Mouse (Mus musculus) C2C12 (cell line): Measurements from ENCODE around the gene Akr1c6. TPM values are rescaled to one million over a fixed set of nuclear protein-coding genes. Genes with fewer than 3 reads are reported as not detected.
"Not testable (repeated sequence)": the region's sequence is repeated elsewhere in the genome, so short reads cannot be mapped to it uniquely, and the experiment has no call there.

Experiments
- H3K27me3 ChIP-seq: one replicate; pipeline ENCODE4 v1.6.1; 2011; ENCODE audit not compliant: control insufficient read depth, insufficient read depth, insufficient read length
- H3K36me3 ChIP-seq: one replicate; pipeline ENCODE4 v1.6.1; 2011; ENCODE audit not compliant: control insufficient read depth, insufficient read depth
- H3K4me3 ChIP-seq: one replicate; pipeline ENCODE4 v1.5.1; 2011; ENCODE audit warnings: mild to moderate bottlenecking, control low read depth; ENCODE audit not compliant: poor library complexity, insufficient read depth, severe bottlenecking
- H3K79me2 ChIP-seq: one replicate; pipeline ENCODE4 v1.6.1; 2011; ENCODE audit not compliant: control insufficient read depth, insufficient read depth
- H3K79me3 ChIP-seq: one replicate; pipeline ENCODE4 v1.6.1; 2011; ENCODE audit warnings: low read depth, control low read depth
- H3ac ChIP-seq: one replicate; pipeline ENCODE3; 2011; ENCODE audit warnings: low read depth; ENCODE audit not compliant: control insufficient read depth, insufficient read length
- CEBPB ChIP-seq: IDR thresholded peaks from one replicate; pipeline ENCODE4 v1.6.1; 2011; ENCODE audit warnings: low read depth, mild to moderate bottlenecking, control low read depth, moderate library complexity
- CTCF ChIP-seq: IDR thresholded peaks from one replicate; pipeline ENCODE4 v1.5.1; 2011; ENCODE audit not compliant: control insufficient read depth, insufficient read depth, insufficient read length
- FOSL1 ChIP-seq: IDR thresholded peaks from one replicate; pipeline ENCODE4 v1.8.0; 2011; ENCODE audit warnings: mild to moderate bottlenecking, low read length; ENCODE audit not compliant: poor library complexity, insufficient read depth, severe bottlenecking
- MAX ChIP-seq: IDR thresholded peaks from one replicate; pipeline ENCODE4 v1.6.1; 2011; ENCODE audit warnings: mild to moderate bottlenecking, control low read depth
- MYOD1 ChIP-seq: IDR thresholded peaks from one replicate; pipeline ENCODE4 v1.6.1; 2011; ENCODE audit warnings: low read depth; ENCODE audit not compliant: control insufficient read depth, insufficient read length
- MYOG ChIP-seq: IDR thresholded peaks from one replicate; pipeline ENCODE4 v1.6.1; 2011; ENCODE audit not compliant: control insufficient read depth, insufficient read length; ENCODE audit errors: extremely low read depth
- USF1 ChIP-seq: IDR thresholded peaks from one replicate; pipeline ENCODE4 v1.6.1; 2011; ENCODE audit warnings: low read depth, mild to moderate bottlenecking, control low read depth, moderate library complexity
- long read RNA-seq, 2 experiments: library from polyadenylated mRNA; unstranded; transcript quantifications; one replicate each; pipeline ENCODE4 v2.0.0; 2019 to 2020
- polyA plus RNA-seq: library from polyadenylated mRNA; unstranded; fragments of >200 nt; fragmentation: generic; extraction: Trizol; gene quantifications from one replicate; pipeline ENCODE4 v1.2.1, GENCODE M21; 2012; ENCODE audit warnings: missing spikeins

The Akr1c6 gene
- not detected for polyA plus RNA-seq
- long read RNA-seq, experiment 1 = 0 reads
- long read RNA-seq, experiment 2 = 0 reads

DNA sequence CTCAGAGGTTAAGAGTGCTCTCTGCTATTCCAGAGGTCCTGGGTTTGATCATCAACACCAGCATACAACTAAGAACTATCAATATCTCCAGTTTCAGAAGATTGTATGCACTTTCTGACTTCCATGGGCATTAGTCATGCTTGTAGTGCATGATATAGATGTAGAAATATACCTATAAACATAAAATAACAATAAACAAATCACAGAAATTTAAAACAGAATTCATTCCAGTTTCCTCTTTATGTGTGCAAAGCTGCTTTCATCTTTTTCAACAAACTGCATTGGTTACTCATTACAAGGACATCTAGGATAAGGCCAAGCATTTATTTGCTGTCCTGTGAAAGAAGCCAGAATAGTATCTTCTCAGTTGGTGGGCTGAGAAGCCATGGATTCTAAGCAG lies at the start of gene Akr1c6:
TSS of gene Akr1c6 (plus strand) at position 301 of the 400 bp plus-strand sequence.
- Histone ChIP-seq H3K79me2 (no peaks in the 10 kb centered on the region), H3K79me3 (no peaks in the 10 kb centered on the region), H3K27me3 (no peaks in the 10 kb centered on the region), H3K36me3 (no peaks in the 10 kb centered on the region), H3ac (no peak within 1 kb of the TSS), H3K4me3 (no peak within 1 kb of the TSS)
- TF ChIP-seq CTCF = no peak
- no peak for TF ChIP-seq CEBPB
- TF ChIP-seq MYOG = no peak
- TF ChIP-seq FOSL1 = no peak
- TF ChIP-seq USF1 = no peak
- no peak for TF ChIP-seq MAX
- TF ChIP-seq MYOD1 = no peak

DNA sequence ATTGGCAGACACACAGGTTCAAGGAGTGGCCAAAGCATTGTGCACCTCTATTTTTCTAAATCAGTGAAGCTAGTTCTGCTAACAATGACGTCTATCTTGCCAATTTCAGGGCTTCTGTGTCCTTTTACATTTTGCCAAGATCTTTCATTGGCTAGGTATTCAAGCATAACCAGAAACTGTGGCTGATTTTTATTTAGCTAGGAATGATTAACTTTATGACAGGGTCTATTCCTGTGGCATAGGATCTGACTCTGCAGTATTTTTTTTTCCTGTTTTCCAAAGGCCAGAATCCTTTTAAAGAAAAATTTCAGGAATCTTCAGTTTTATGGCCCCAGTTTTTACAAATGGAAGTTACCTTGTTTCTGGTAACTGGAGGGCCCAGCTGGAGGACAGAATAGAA lies 49.2 kb upstream of the Akr1c6 start:
- Histone ChIP-seq H3K27me3 (no peaks in the 10 kb centered on the region), H3K4me3 (no peak overlapping the region), H3ac (no peak overlapping the region), H3K79me3 (no peaks in the 10 kb centered on the region), H3K36me3 (no peaks in the 10 kb centered on the region), H3K79me2 (no peaks in the 10 kb centered on the region)
- no peak for TF ChIP-seq MYOG

DNA sequence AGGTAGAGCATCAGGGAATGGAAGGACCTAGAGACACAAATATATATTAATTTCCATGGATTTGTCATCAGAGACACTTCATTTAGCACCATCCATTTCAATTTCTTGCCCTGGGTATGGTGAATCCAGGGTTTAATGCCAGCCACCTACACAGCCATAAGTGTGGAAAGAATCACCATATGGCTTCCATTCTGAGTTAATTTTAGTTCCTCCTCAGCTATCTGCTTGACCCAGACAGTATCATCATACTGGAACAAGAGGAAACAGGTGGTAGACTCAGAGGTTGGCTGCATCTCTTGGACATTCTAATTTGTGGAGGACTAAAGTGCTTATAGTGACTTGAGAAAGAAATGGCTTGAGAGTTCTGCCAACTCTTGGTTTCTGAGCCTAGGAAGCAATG lies 48.6 kb upstream of the Akr1c6 start:
- Histone ChIP-seq H3K4me3 (no peak overlapping the region), H3K27me3 (no peaks in the 10 kb centered on the region), H3K36me3 (no peaks in the 10 kb centered on the region), H3K79me3 (no peaks in the 10 kb centered on the region), H3ac (no peak overlapping the region), H3K79me2 (no peaks in the 10 kb centered on the region)
- TF ChIP-seq FOSL1 = no peak
- no peak for TF ChIP-seq MYOG
- no peak for TF ChIP-seq CEBPB
- no peak for TF ChIP-seq CTCF
- no peak for TF ChIP-seq USF1
- no peak for TF ChIP-seq MYOD1
- no peak for TF ChIP-seq MAX

DNA sequence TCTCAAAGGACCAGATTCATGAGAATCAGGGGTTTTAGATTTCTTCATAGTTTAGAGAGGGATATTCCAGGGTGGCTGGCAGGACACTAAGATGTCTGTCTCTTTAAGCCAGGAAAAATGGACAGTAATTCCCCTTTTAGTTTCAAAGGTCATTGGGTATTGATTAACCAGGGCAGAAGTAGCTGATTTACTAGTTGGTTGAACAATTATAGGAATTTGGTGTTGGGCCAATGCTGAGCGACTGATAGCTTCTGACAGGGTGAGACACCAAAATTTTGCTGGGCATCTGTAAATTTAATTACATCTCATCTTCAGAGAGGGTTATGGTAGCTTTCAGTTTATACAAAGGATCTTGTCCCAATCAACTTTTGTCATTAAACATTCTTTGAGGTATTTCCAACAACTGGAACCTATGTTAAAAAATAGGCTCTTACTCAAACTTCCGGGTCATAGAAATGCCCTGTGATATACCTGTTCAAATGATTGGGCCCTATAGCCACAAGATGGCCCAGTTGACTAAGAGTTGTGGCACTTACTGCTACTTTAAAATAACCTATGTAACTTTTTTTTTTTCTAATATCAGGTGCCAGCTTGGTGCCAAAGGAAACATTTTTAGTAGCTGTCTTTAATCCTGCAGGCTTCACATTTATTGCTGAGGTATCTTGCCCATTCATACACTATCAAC lies 45.2 kb upstream of the Akr1c6 start:
- H3K4me3 ChIP-seq = no peak overlapping the region
- no peaks in the 10 kb centered on the region for H3K79me2 ChIP-seq
- H3K36me3 ChIP-seq = no peaks in the 10 kb centered on the region
- TF ChIP-seq MYOG = no peak
- TF ChIP-seq MYOD1 = no peak
- TF ChIP-seq USF1 = no peak
- no peak for TF ChIP-seq MAX
- TF ChIP-seq CTCF = no peak
- no peak for TF ChIP-seq FOSL1
- H3ac ChIP-seq = no peak overlapping the region
- H3K27me3 ChIP-seq = no peaks in the 10 kb centered on the region
- H3K79me3 ChIP-seq = no peaks in the 10 kb centered on the region

DNA sequence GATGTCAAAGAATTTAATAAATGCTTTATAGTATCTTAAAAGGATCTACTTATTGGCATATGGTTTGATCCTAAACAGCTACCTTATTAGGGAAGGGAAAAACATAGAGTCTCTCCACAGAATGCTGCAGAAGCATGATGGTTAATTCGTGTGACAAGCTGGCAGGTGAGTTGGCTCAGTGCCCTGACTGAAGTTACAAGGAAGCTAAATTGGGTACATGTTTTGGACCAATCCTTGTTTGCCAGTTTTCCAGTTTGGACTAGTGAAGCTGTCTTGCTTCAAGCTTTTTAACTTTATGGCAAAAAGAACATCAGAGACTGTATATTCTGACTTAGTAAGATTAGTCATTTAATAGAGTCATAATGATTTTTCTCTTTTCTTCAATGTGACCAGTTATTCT lies 33.7 kb upstream of the Akr1c6 start:
- not testable (repeated sequence) for H3K27me3 ChIP-seq, H3K79me2 ChIP-seq, H3K4me3 ChIP-seq, H3K79me3 ChIP-seq, H3ac ChIP-seq, H3K36me3 ChIP-seq

DNA sequence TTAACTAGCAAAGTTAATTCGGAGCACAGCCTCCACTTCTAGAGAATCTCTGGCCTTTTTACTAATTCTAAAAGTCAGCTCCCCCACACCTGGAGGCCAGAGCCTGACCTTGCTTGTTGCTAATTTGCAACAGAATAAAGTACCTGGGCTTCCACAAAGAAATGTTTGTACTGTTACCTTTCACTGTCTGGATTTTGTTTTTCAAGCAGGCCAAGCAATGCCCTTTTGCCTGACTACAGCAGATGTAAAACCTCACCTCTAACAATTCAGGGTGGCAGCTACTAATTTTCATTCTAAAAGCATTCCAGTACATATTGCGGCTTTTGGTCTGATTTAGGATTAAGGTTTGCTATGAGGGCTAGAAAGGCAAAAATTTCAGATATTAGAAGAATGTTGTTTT lies 33.3 kb upstream of the Akr1c6 start:
- H3K36me3 ChIP-seq = no peaks in the 10 kb centered on the region
- H3K27me3 ChIP-seq = no peaks in the 10 kb centered on the region
- H3ac ChIP-seq = no peak overlapping the region
- no peaks in the 10 kb centered on the region for H3K79me3 ChIP-seq
- no peak for TF ChIP-seq CTCF
- TF ChIP-seq MYOD1 = no peak
- no peak for TF ChIP-seq MAX
- TF ChIP-seq USF1 = no peak
- TF ChIP-seq MYOG = no peak
- no peak for TF ChIP-seq CEBPB
- no peak for TF ChIP-seq FOSL1
- H3K79me2 ChIP-seq = no peaks in the 10 kb centered on the region
- no peak overlapping the region for H3K4me3 ChIP-seq
